Mouse (Mus musculus) kidney, postnatal 36 days (tissue): ENCODE measurements around the gene Kdm2a.

Experiments
- DNase-seq, 2 experiments: peaks; one replicate each; pipeline ENCODE4 v3.0.0; 2021 to 2022; ENCODE audit warnings: mixed read lengths in 2 of 2

Kdm2a gene

DNA sequence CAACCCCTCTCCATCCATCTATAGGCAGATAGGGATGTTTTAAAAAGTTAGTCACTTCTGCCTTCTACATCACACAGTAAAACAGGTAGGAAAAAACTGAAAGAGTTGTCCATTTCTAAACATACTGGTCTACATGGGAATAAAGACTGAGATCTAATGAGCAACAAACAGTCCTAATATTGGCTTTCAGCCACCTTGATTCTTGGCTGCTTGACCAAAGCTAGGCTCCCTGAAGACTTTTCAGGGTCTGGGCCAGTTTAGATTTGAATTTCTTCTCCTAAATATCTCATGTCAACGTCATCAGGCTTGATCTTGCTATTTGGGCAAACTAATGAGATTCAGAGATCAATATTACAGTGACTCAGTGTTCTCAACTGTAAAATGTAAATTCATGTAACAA, 71.2 kb downstream of the Kdm2a start:
- no peak for DNase-seq

DNA sequence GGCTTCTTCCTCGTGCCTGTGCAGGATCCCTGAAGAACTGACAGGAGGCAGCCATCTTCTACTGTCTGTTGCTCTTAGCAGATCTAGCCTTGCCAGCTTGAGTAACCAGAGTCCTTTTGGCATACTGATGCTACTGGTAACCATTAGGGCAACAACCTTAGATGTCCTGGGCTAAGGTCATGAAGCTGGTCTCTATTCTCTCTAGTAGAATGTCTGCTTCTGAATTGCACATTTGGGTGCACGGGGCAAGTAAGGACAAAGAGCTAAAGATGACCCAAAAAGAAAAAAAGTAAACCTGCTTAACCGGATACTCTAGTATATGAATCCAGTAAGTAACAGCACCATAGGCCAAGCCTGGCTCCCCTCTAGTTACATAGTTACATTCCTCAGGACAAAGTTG, 72.0 kb downstream of the Kdm2a start:
- peak in 1 of 2 experiments; percentile 30 for DNase-seq

DNA sequence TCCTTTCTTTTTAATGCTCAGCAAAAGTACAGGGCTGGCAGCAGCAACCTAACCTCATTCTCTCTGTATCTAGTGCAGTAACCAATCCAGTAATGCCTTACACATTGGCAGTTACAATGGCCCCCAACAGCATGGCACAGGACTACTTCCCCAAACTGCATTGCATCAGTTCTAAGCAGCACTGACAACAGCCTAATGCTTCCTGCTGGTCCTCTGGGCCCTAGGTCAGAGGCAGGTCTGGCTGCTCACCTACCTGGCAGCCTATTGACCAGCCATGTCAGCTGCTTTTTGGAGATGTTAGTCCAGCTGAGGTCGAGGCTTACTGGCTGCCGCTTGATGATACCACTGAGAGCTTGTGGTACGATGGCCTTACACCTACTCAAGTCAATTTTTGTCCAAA, 76.0 kb downstream of the Kdm2a start:
- no peak for DNase-seq

DNA sequence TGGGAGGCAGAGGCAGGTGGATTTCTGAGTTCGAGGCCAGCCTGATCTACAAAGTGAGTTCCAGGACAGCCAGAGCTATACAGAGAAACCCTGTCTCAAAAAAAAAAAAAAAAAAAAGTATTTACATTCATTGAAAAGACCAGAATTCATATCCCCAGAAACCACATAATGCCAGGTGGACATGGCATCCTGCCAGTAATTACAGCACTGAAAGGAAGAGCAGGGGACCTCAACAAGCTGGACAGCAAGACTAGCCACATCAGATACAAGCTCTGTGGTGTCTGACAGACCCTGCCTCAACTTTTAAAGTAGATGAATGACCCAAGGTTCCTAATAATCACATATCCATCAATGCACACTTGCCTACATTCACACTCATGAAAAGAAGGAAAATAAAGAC, 76.5 kb downstream of the Kdm2a start:
- no peak for DNase-seq

- DNase-seq, result no peak
These were observed 78.8 kb downstream of the Kdm2a start for GRCm38 (mm10) chr19:4319272-4319671.

DNA sequence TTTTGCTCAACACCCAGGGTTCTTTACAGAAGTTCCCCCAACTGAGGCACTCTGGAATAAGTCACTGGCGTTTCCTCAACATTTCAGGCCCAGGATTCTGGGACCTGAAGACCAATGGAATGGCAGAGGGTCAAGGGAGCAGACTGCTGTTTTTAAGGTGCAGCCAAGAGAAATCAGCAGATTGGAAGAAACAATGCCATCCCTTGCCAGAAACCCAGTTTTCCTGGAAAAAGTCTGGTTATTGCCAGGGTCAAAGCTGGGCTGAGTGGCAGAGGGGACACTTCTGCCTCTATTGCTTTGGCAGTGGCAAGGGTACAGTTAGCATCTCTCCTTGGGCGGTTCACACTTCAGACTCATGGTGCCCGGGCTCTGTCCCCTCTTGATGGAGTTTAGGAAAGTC, 80.9 kb downstream of the Kdm2a start:
- no peak for DNase-seq

DNA sequence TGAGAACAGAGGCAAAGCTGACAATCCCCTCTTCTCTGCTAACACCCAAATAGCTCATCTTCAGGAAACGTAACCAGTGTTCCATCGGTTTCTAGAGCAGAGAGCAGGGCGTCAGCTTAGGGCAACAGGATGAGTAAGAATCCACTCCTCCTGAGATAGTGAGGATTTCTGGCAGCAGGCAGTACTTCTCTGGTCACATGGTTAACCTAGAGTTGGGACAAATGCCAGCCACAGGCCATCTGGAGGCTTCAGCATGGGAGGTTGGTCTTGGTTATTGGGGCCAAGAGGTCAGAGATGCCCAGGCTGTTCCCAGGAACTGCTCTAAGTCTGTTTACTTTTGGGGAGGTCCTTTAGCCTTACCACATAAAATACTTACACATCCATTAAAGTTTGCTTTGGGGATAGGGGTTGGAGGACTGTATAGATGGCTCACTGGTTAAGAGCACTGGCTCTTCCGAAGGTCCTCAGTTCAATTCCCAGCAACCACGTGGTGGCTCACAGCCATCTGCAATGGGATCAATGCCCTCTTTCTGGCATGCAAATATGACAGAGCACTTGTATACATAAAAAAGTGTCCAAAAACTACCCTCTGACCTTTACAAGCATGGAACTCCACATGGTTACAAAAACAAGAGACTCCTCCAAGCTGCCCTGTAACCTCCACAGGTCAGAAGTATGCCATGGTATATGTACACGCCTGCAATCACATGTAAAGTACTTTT, 82.7 kb downstream of the Kdm2a start:
- peak; percentile 68 to 69 for DNase-seq

DNA sequence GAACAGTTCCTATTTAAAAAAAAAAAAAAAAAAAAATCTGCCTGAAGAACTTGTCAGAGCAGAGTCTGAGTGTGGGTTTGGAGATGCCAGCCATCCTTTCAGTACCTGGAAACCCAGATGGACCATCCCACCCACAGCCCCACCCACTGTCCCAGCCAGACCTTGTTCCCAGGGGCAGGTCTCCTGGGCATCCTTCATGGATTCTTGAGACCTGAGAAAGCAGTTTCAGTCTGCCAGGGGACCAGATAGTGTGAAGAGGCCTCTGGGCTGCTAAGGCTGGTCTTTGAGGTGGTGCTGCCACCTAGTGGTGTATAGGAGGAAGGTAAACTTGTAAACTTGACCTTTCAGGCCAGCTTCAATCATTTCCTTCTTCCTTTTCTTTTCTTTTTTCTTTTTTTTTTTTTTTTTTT, 88.3 kb downstream of the Kdm2a start:
- DNase-seq, result peak; percentile 73 to 76

- no peak for DNase-seq
These were observed 88.8 kb downstream of the Kdm2a start for GRCm38 (mm10) chr19:4309302-4309701.

GRCm38 (mm10) chr19:4306190-4306577, 91.9 kb downstream of the Kdm2a start, which contains the start of gene Grk2:
Gene Grk2, minus strand, starts transcription at chr19:4306222.
- DNase-seq, result peak; percentile 77 to 93

- DNase-seq, result peak; percentile 43 to 73
These were observed 92.4 kb downstream of the Kdm2a start for GRCm38 (mm10) chr19:4305491-4306189.

DNA sequence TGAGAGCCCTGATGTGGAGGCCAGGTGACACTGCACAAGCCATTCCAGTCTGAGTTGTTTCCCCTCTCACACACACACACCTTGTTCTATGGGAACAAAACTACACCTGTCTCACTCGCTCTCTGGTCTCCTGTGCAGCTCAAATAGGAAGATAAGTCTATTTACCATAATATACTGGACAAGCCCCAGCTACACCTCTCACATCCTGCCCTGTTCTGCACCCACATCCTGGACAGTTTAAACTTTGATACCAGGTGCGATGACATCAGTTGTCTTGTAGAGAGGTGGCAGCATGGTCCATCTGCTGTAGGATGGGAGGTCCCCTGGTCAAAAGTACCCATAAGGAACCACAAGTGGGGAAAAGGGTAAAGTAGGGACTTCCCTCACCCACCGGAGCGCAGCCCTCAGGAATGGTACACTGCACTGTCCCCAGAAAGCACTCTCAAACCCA, 93.2 kb downstream of the Kdm2a start:
- DNase-seq, result no peak

DNA sequence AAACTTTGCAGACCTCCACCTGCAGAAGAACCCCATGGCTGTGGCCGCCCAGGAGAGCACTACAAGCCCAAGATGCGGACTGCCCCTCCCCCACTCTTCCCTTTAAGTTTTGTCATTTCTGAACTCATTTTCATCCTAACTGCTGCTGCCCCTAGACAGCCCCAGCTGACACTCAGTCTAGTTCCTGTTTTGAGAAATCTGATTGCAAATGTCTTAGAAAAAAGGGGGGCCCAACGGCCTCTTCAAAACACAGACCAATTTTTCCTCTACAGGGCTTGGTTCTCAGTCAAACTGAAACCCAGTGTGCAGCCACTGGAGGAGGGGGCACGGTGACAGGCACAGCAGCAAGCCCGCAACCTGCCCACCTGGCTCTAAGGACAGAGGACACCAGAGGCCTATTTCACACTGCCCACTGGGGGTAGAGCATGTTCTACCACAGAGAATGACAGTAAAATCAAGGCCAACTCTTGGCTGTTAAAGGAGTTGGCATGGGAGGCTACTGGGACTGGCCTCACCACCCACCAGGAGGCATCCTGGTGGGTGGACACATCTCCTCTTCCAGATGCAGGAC, 93.7 kb downstream of the Kdm2a start:
- DNase-seq, result peak; percentile 14 to 50

GRCm38 (mm10) chr19:4303640-4303995, 94.5 kb downstream of the Kdm2a start:
- no peak for DNase-seq

DNA sequence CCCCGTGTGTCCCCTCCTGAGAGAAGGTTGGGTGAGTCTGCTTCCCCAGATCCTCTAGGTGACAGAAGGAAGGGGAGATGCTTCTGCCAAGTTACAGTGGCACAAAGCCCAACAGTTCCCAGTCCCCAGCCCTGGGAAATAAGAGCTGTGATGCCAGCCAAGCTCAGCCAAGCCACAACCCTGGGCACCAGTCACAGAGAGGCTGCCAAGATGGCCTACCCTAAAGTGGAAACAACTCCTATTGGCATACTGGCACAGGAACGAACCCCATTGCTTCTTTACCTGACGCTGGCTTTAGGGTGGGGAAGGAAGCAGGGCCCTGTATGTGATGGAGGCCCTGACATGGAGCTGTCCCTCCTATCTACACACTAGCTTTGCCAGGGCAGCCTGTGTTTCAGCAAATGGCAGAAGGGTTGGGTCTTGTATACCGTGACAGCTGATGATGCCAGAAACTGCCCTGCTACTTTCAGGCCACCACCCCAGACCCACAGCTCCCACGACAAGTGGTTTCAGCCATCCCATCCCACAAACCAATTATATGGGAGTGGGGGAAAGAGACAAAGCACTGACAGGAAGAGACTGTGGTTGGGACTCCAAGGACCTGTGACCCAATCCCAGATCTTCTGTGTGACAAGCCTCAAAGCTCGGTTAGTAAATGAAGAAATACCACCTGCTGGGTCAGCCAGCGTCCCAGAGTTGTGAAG, 95.0 kb downstream of the Kdm2a start:
- DNase-seq, result no peak

- peak; percentile 65 to 68 for DNase-seq
These were observed 96.1 kb downstream of the Kdm2a start for GRCm38 (mm10) chr19:4301735-4302651.

GRCm38 (mm10) chr19:4300852-4301734, 97.0 kb downstream of the Kdm2a start:
- no peak for DNase-seq

DNA sequence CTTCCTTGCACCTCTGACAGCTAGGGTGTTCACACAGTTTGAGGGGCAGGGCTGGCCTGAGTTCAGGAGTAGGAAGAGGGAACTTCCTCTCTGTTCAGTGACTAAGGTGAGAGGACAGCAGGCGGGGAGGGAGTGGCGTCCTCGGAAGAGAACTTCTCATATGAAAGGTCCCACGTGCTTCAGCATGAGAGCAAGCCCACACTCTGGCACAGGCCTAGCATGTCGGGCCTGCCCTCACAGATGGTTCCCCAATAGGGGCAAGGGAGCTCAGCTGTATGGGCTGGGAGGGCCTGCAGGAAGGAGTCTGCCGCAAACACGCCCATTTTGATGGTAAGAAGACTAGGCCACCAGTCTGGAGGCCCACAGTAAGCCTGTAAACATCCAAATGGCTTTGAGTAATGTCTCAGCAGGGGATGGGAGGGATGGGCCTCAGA, 97.8 kb downstream of the Kdm2a start:
- peak; percentile 42 to 45 for DNase-seq

DNA sequence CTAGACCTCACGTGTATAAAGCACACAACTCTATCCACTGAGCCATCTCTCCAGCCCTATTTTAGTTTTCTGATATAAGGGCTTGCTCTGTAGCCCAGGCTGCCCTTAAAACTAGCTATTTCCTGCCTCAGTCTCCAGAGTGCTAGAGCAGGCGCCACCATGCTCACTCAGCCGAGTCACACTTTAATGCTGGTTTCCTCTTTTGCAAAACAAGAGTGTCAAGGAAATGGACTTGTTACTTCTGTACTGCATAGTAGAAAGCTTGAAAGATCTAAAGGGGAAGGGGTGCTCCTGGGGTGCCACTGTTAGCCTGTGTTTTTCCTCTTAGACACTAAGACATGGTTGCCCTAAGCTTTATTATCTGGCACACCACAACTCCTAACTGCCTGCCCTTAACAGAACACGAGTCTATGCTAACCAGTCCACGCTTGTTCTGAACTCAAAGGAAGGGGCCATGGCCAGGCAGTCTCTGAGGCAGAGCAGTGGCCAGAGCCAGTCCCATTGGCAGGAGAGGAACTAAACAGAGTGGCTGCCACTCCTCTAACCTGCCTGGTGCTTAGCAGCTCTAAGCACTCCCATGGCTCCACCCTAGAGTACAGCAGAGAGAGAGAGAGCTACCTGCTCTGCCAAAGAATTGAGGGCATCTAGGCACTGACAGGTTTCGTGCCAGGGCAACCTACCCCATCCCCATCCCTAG, 98.4 kb downstream of the Kdm2a start:
- DNase-seq, result peak in 1 of 2 experiments; percentile 17

- DNase-seq, result no peak
These were observed 99.0 kb downstream of the Kdm2a start for GRCm38 (mm10) chr19:4299126-4299525.
